Mouse (Mus musculus): ENCODE data around the gene Erfe. TPM values are rescaled to one million over a fixed set of nuclear protein-coding genes. Genes with fewer than 3 reads are reported as not detected.

Gene Erfe
- 2.0 and 2.1 TPM in 2 replicates for polyA plus RNA-seq (2015; fragmentation: Nextera tagmentation; extraction: Ambion mirVana)

DNA sequence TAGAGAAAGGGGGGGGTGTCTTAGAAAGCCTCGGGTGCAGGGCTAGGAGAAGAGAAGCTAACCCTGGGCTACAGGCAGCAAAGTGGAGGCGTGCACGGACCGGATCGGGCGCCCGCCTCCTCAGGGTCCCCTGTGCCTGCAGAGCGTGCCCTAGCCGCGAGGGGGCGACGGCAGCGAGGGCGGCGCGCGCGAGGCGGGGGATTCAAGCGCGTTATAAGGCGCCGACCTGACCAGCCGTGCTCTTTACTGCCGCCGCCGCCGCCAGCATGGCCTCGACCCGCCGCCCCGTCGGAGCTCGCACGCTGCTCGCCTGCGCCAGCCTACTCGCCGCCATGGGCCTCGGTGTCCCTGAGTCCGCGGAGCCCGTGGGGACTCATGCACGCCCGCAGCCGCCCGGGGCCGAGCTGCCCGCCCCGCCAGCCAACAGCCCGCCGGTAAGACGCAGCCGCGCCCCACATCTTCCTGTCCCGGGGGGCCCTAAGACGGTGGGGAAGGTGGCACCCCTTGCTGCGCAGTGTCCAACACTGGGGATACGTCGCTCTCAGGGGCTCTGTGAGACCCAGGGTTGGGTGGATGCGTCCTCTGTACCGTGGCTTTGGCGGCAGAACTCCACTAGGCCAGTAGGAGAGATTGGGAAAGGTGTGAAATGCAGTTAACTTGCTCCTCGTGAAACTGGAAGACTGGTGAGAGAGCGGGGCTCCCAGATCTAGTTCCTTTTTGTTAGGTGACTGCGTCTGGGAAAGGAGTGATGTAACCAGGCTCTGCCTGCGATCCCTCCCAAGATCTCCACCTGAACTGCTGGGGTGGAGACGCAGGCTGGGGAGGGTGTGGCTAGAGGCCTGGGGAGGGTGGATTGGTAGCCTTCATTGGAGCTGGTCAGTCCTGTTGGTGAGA, at the start of gene Erfe:
TSS of gene Erfe (plus strand) at position 216 of the 894 bp plus-strand sequence.
- peaks cover 15% of the 10 kb centered on the region; the same call in 1 of the 2 replicates for H3K27me3 ChIP-seq
- H3K9me3 ChIP-seq, result no peaks in the 10 kb centered on the region
- peaks cover 18% of the 10 kb centered on the region for H3K36me3 ChIP-seq
- ATAC-seq (ENCODE audit: low FRiP score, low read depth), result peak; percentile 30; the same call in 1 of the 2 replicates
- H3K27ac ChIP-seq, result no peak within 1 kb of the TSS
- peak within 1 kb of the TSS; percentile 73 for H3K9ac ChIP-seq
- peaks cover 17% of the 10 kb centered on the region for H3K4me1 ChIP-seq
- peak within 1 kb of the TSS; percentile 93 for H3K4me2 ChIP-seq (replicated peaks)
- WGBS, result under 1% methylated on average over 68 of the region's 68 CpGs
- H3K4me3 ChIP-seq, result peak within 1 kb of the TSS; percentile 53

DNA sequence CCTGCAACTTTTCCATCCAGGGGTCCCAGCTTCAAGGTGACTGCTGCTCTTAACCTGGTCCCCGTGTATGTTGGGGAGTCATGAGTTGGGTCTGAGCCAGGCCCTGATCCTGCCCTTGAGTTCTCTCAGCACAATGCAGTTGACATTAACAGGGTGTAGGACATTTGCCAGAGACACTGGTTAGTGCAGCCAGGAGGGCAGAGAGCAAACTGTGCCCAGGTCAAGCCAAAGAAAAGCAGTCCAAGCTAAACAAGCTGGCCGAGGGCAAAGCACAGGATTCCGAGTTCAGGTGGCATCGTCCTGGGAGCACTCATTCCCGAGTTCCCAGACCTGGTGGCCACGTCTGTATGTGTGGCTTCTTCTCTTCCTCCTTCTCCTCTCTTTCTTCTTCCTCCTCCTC, 48.6 kb upstream of the Erfe start:
- WGBS, result 79% methylated on average over 6 of the region's 6 CpGs
- Histone ChIP-seq H3K36me3 (no peaks in the 10 kb centered on the region), H3K9me3 (no peaks in the 10 kb centered on the region), H3K4me3 (no peak overlapping the region), H3K27ac (no peak overlapping the region), H3K4me2 (replicated peaks) (no peak overlapping the region), H3K4me1 (peaks cover 11% of the 10 kb centered on the region), H3K9ac (no peak overlapping the region), H3K27me3 (no peaks in the 10 kb centered on the region)
- ATAC-seq (ENCODE audit: low FRiP score, low read depth), result no peak

DNA sequence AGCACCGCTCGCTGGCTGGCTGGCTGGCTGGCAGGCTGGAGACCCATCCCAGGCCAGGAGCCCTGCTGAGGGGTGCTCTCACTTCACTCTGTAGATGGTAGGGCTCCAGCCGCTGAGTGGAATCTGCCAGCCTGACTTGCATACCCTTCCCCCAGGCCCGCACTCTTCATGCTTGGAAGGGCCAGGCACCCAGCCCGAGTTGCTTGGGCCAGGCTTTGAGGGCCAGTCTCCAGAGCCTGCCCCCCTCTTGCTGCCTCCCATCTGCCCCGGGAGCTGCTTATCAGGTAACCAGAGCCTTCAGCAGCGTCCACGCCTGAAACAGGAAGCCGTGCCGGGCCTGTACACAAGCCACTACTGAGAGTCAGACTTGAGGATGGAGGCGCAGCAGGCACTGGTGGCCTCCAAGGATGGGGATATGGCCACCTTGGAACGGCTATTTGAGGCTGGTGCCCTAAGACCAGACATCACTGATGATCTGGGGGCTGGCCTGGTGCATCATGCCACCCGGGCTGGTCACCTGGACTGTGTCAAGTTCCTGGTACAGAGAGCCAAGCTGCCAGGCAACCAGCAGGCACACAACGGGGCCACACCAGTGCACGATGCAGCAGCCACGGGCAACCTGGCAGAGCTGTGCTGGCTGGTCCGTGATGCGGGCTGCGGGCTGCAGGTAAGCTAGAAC, 44.3 kb upstream of the Erfe start, which contains the start of gene Espnl:
TSS of gene Espnl (plus strand) at position 316 of the 679 bp plus-strand sequence.
- H3K4me2 ChIP-seq (replicated peaks), result no peak within 1 kb of the TSS
- H3K4me1 ChIP-seq, result no peaks in the 10 kb centered on the region
- H3K36me3 ChIP-seq, result no peaks in the 10 kb centered on the region
- no peak within 1 kb of the TSS for H3K9ac ChIP-seq
- no peaks in the 10 kb centered on the region for H3K9me3 ChIP-seq
- H3K27ac ChIP-seq, result no peak within 1 kb of the TSS
- no peak for ATAC-seq (ENCODE audit: low FRiP score, low read depth)
- no peak within 1 kb of the TSS for H3K4me3 ChIP-seq
- WGBS, result 72% methylated on average over 19 of the region's 19 CpGs
- no peaks in the 10 kb centered on the region for H3K27me3 ChIP-seq

DNA sequence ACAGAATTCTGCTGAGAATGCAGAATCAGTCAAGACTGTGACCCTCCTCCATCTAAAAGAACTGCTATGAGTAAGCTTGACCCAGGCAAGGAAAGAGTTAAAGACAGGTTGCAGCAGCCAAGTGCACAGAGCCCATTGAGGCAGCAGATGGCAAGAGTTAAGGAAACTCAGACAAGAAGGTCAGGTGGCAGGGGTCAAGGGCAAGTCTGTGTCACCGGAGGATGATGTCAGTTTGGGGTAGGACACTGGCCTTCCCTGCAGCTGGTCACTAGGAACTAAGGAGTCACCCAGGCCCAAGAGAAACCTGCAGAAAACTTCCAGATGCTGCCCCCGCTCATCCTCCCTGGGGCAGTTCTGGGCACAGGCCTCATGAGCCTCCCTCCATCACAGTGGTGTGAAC, 41.6 kb upstream of the Erfe start:
- no peak overlapping the region for H3K9ac ChIP-seq
- 56% methylated on average over 2 of the region's 2 CpGs for whole genome bisulfite sequencing
- no peak overlapping the region for H3K4me2 ChIP-seq (replicated peaks)
- no peak for ATAC-seq (ENCODE audit: low FRiP score, low read depth)
- H3K9me3 ChIP-seq, result no peaks in the 10 kb centered on the region
- no peaks in the 10 kb centered on the region for H3K36me3 ChIP-seq
- H3K27me3 ChIP-seq, result no peaks in the 10 kb centered on the region
- H3K4me1 ChIP-seq, result peaks cover 7% of the 10 kb centered on the region; the same call in 1 of the 2 replicates
- H3K27ac ChIP-seq, result no peak overlapping the region
- H3K4me3 ChIP-seq, result no peak overlapping the region

DNA sequence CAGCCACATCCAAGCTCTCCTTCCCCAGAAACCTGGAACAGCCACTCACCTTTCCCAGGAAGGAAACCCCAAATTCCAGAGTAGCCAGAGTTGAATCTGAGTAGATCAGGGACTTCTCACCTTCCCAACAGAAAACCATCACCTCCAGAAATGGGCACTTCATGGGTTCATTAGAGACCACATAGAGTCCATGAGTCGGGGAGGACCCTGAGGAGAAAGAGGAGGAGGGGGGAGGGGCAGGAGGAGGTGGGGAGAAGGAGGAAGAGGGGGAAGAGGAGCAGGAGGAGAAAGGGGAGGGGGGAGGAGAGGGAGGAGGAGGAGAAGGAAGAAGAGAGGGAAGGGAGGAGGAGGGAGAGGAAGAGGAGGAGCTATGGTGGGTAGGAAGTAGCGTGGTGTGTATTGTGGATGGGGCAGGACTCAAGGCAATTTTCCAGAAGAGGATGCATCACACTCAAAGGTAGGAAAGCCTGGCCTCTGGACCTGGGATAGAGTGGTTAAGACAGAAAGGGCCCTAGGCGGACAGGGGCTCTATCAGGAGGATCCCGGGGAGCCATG, 40.7 kb upstream of the Erfe start:
- Histone ChIP-seq H3K9ac (no peak overlapping the region), H3K27ac (no peak overlapping the region), H3K36me3 (no peaks in the 10 kb centered on the region), H3K4me2 (replicated peaks) (no peak overlapping the region), H3K4me3 (no peak overlapping the region), H3K27me3 (no peaks in the 10 kb centered on the region), H3K4me1 (peaks cover 7% of the 10 kb centered on the region; the same call in 1 of the 2 replicates), H3K9me3 (no peaks in the 10 kb centered on the region)
- WGBS, result 69% methylated on average over 4 of the region's 4 CpGs
- ATAC-seq (ENCODE audit: low FRiP score, low read depth), result no peak

DNA sequence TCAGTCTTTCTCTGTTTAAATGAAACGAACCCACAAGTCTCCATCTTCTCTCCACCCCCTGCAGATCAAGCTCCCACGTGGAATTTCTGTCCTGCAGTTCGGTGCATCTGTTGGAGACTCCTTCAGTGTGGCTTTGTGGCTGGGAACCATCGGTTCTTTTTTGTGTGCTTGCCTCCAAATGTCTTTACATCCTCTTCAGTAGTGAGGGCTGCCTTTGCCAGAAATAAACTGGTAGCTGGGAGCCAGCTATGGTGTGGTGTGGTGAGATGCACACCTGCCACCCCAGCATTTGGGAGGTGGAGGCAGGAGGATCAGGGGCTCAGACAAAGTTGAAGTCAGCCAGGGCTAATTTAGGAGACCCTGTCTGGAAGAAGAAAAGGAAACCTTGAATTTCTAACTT, 34.1 kb upstream of the Erfe start:
- WGBS, result 49% methylated on average over 4 of the region's 4 CpGs

DNA sequence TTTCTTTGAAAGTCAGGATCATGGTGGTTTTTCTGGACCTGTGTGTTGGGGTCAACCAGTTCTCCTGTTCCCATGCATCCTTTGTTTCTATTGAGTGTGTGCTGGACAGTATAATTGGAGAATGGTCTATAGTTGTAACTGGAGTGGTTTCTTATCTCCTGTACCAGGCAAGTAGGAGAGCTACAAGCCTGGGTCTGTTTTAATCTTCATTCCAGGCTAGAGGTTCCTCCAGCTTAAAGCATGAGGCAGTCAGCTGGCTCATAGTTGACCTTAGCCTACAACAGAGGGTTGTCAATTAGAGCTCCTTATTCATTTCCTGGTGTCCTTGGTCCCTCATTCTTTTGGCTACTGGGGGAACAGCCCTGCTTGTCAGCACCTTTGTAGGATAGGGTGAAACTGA, 32.6 kb upstream of the Erfe start:
- Histone ChIP-seq H3K4me3 (no peak overlapping the region), H3K36me3 (no peaks in the 10 kb centered on the region), H3K9ac (no peak overlapping the region), H3K4me2 (replicated peaks) (no peak overlapping the region), H3K27ac (no peak overlapping the region), H3K4me1 (peaks cover 4% of the 10 kb centered on the region; the same call in 1 of the 2 replicates), H3K27me3 (no peaks in the 10 kb centered on the region), H3K9me3 (no peaks in the 10 kb centered on the region)
- no peak for ATAC-seq (ENCODE audit: low FRiP score, low read depth)

More for the DNA sequence above, 34.1 kb upstream of the Erfe start:
- Histone ChIP-seq H3K4me2 (replicated peaks) (no peak overlapping the region), H3K36me3 (no peaks in the 10 kb centered on the region), H3K27me3 (no peaks in the 10 kb centered on the region), H3K4me3 (no peak overlapping the region), H3K4me1 (peaks cover 7% of the 10 kb centered on the region; the same call in 1 of the 2 replicates), H3K9me3 (no peaks in the 10 kb centered on the region), H3K9ac (no peak overlapping the region), H3K27ac (no peak overlapping the region)
- no peak for ATAC-seq (ENCODE audit: low FRiP score, low read depth)

DNA sequence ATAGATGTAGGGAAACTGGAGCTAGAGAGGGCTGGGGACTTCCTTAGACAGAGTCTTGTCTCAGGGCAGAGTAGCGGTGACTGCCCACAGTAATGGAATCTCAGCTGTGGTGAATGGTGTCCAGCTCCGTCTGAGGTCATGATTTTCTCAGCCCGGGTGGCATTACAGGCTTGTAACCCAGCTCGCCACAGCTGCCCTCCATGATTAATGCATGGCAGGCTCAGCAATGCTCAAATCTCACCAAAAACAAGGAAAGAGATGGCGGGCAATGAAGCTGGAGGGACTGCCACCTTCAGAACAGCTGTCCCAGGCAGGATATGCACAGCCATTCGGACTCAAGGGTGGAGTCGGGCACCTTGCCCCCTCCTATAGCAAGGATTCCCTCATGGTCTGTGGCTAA, 28.9 kb upstream of the Erfe start:
- Histone ChIP-seq H3K4me2 (replicated peaks) (no peak overlapping the region), H3K9me3 (no peaks in the 10 kb centered on the region), H3K9ac (no peak overlapping the region), H3K27me3 (peaks cover 24% of the 10 kb centered on the region), H3K4me1 (no peaks in the 10 kb centered on the region), H3K27ac (no peak overlapping the region), H3K4me3 (no peak overlapping the region), H3K36me3 (no peaks in the 10 kb centered on the region)
- 83% methylated on average over 7 of the region's 7 CpGs for WGBS
- no peak for ATAC-seq (ENCODE audit: low FRiP score, low read depth)

DNA sequence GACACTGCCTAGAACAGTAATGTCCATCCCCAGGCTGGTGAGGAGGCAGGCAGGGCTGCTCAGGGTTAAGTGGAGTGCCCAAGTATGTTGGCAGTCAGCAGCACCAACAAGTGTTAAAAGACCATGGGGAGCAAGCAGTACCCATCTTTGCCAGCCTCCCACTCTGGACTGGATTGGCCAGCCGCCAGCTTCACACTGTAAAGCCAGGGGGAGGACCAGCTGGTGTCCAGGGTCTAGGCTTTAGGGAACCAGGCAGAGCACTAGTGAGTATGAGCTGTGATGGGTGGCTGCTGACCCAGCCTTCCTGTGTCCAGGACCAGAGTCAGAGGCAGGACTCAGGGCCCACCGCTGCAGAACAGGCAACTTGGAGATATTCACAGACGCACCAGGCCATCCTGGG, 22.2 kb upstream of the Erfe start:
- ATAC-seq (ENCODE audit: low FRiP score, low read depth), result no peak
- WGBS, result 87% methylated on average over 3 of the region's 3 CpGs
- Histone ChIP-seq H3K36me3 (no peaks in the 10 kb centered on the region), H3K27me3 (peaks cover 79% of the 10 kb centered on the region), H3K4me2 (replicated peaks) (no peak overlapping the region), H3K4me1 (peaks cover 12% of the 10 kb centered on the region), H3K27ac (no peak overlapping the region), H3K4me3 (no peak overlapping the region), H3K9me3 (no peaks in the 10 kb centered on the region), H3K9ac (no peak overlapping the region)

DNA sequence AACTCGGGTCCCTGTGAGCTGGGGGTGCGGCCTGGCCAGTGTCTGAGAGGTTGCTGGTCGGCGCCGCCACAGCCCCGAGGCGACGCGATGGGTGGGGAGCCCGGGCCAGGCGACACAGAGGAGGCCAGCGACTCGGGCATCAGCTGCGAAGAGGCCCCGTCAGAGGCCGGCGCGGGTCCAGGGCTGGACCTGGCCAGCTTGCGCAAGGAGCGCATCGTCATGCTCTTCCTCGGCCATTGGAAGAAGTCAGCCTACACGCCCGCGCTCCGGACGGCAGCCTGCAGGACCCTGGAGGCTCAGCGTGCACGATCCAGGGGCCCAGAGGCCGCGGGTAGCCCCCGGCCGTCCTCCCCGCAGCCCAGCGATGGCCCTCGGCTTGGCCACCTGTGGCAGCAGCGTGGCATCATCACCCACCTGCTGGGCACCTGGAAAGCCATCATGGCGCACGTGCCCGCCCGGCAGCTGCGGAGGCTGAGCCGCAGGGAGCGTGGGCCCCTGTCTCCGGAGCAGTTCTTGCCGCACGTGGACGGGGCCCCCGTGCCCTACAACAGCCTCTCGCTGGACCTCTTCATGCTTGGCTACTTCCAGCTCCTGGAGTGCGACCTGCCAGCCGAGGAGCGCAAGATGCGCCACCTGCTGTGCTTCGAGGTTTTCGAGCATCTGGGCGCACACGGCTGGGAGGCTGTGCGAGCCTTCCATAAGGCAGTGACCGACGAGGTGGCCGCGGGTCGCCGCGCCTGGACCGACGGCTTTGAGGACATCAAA, 21.1 kb upstream of the Erfe start:
- Histone ChIP-seq H3K36me3 (no peaks in the 10 kb centered on the region), H3K4me2 (replicated peaks) (peak overlapping the region; percentile 63), H3K9ac (peak overlapping the region; percentile 27; the same call in 1 of the 2 replicates), H3K4me1 (peaks cover 12% of the 10 kb centered on the region), H3K27ac (no peak overlapping the region), H3K4me3 (peak overlapping the region; percentile 32), H3K27me3 (peaks cover 74% of the 10 kb centered on the region), H3K9me3 (no peaks in the 10 kb centered on the region)
- 4% methylated on average over 68 of the region's 68 CpGs for WGBS
- ATAC-seq (ENCODE audit: low FRiP score, low read depth), result no peak

DNA sequence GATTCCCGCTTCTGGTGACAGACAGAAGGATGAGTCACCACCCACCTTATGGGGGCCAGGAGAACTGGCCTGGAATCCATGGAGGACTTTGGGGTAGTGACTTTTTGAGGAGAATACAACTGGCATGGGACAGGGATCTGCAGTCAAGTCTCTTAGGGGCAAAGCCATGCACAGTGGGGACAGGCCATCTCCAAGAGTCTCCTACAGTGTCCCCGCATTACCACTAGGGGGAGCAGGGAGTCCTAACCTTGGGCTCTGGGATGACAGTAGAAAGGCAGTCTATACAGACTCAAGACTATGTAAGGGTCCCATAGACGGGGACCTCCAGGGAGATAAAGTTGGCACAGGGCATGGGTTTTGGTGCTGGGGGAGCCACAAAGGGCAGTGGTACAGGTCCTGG, 19.3 kb upstream of the Erfe start:
- Histone ChIP-seq H3K4me3 (no peak overlapping the region), H3K9ac (no peak overlapping the region), H3K4me1 (peaks cover 15% of the 10 kb centered on the region), H3K27me3 (peaks cover 61% of the 10 kb centered on the region), H3K36me3 (no peaks in the 10 kb centered on the region), H3K4me2 (replicated peaks) (no peak overlapping the region), H3K27ac (no peak overlapping the region), H3K9me3 (no peaks in the 10 kb centered on the region)
- 31% methylated on average over 3 of the region's 3 CpGs for WGBS
- ATAC-seq (ENCODE audit: low FRiP score, low read depth), result no peak
